Mouse (Mus musculus): Measurements from ENCODE around the gene Mbtps1. TPM values are rescaled to one million over a fixed set of nuclear protein-coding genes. Genes with fewer than 3 reads are reported as not detected.

Gene Mbtps1
- polyA plus RNA-seq, 1 experiment from 2014 or later: 125 TPM

DNA sequence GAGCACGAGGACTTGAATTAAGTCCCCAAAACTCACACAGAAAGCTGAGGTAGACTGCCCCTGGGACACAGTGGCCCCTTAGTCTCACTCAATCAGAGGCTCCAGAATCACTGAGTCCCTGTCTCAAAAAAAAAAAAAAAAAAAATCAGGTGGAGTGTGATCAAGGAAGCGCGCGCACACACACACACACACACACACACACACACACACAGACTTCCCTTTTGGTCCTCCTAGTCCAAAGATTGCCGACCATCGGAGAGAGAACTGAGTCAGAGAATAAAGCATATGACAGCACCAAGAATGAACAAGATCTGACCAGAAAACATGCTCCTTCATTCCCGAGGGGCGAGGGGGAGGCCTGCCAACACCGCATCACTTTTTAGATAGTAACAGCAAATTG lies 1.4 kb downstream of the Mbtps1 start:
- Histone ChIP-seq H3K4me1 (peaks cover 18% of the 10 kb centered on the region), H3K9me3 (no peaks in the 10 kb centered on the region), H3K4me3 (peak overlapping the region; percentile 73), H3K4me2 (peak overlapping the region; percentile 72), H3K36me3 (peaks cover 2% of the 10 kb centered on the region; the same call in 1 of the 2 replicates), H3K27me3 (no peaks in the 10 kb centered on the region), H3K27ac (no peak overlapping the region), H3K9ac (peak overlapping the region; percentile 79; the same call in 1 of the 2 replicates)
- ATAC-seq (ENCODE audit: borderline replicate concordance, extremely low read depth, low FRiP score, low TSS enrichment): no peak
- 71% methylated on average over 9 of the region's 9 CpGs for WGBS

DNA sequence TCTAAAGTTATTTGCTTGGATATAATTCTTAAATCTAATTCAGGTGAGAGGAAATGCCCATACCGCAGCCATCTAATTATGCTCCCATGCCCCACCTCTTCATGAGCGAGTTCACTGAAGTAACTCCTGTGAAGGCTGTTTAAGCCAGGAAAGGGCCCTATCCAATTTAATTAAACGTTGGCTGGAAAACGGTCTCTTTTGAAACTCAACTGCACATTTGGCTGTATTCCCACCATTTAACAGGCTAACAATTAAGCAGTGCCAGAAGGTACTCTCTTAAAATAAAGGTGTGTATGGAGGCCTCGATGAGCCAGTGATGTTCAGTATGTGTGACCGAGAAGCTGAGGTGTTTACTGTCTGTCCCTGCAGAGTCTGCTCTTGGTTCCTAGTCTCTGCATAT lies 2.7 kb downstream of the Mbtps1 start:
- Histone ChIP-seq H3K4me1 (peaks cover 18% of the 10 kb centered on the region), H3K4me3 (no peak overlapping the region), H3K9ac (no peak overlapping the region), H3K36me3 (no peaks in the 10 kb centered on the region), H3K9me3 (no peaks in the 10 kb centered on the region), H3K27ac (no peak overlapping the region), H3K4me2 (no peak overlapping the region), H3K27me3 (no peaks in the 10 kb centered on the region)
- WGBS: 85% methylated on average over 6 of the region's 6 CpGs
- no peak for ATAC-seq (ENCODE audit: borderline replicate concordance, extremely low read depth, low FRiP score, low TSS enrichment)

DNA sequence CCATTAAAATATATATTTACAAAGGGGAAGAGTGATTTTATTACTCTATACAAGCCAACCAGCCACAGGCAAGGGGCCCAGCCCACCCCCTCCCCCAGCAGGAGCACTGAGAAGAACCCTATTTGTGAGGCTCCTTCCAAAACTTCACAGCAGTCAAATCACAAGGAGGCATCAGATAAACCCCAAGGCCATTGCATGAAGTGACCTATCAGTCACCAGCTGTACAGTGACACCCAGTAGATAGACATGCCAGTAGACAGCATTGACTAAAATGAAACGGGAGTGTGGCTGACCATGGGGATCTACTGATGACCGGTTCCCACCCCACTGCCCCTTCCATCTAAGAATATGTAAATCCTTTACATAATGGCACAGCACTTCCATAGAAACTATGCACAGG lies 5.6 kb downstream of the Mbtps1 start:
- 66% methylated on average over 2 of the region's 2 CpGs for WGBS
- ATAC-seq (ENCODE audit: borderline replicate concordance, extremely low read depth, low FRiP score, low TSS enrichment): no peak
- H3K36me3 ChIP-seq: no peaks in the 10 kb centered on the region

DNA sequence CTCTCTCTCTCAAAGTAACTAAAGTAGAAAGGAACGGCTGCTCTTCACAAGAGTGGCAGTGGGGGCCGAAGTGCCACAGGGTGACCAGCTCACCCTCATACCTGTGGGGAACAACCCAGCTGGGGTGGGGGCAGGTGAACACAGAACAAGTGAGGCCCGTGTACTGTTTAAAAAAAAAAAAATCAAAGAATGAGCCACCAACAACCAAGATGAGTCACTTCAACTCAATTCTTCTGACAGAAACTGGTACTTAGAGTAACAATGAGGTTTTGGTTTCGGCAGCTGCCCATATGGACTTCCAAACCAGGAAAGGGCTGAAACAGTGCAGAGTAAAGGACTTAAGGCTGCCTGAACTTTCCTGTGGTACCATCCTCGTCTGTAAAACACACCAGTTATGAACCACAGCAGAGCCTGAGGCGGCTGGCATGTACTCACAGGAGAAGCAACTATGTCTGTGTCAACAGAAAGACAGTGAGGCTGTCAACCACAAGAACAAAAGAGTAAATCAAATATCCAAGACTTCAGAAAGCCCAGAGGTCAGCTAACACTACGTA lies 9.9 kb downstream of the Mbtps1 start:
- ATAC-seq (ENCODE audit: borderline replicate concordance, extremely low read depth, low FRiP score, low TSS enrichment): no peak
- no peak overlapping the region for H3K9ac ChIP-seq
- WGBS: 59% methylated on average over 7 of the region's 7 CpGs
- peaks cover 34% of the 10 kb centered on the region for H3K36me3 ChIP-seq
- H3K9me3 ChIP-seq: no peaks in the 10 kb centered on the region
- no peak overlapping the region for H3K27ac ChIP-seq
- H3K4me2 ChIP-seq: no peak overlapping the region
- H3K4me1 ChIP-seq: no peaks in the 10 kb centered on the region
- no peaks in the 10 kb centered on the region for H3K27me3 ChIP-seq
- no peak overlapping the region for H3K4me3 ChIP-seq

More for the DNA sequence above, 5.6 kb downstream of the Mbtps1 start:
- Histone ChIP-seq H3K4me1 (peaks cover 14% of the 10 kb centered on the region), H3K9me3 (no peaks in the 10 kb centered on the region), H3K9ac (no peak overlapping the region), H3K27me3 (no peaks in the 10 kb centered on the region), H3K4me2 (no peak overlapping the region), H3K4me3 (no peak overlapping the region), H3K27ac (no peak overlapping the region)

- Histone ChIP-seq H3K9ac (no peak overlapping the region), H3K4me2 (no peak overlapping the region), H3K27ac (no peak overlapping the region), H3K9me3 (no peaks in the 10 kb centered on the region), H3K4me3 (no peak overlapping the region), H3K4me1 (no peaks in the 10 kb centered on the region), H3K27me3 (no peaks in the 10 kb centered on the region), H3K36me3 (peaks cover 48% of the 10 kb centered on the region)
- ATAC-seq (ENCODE audit: borderline replicate concordance, extremely low read depth, low FRiP score, low TSS enrichment): no peak; the same call in 1 of the 2 replicates
- 57% methylated on average over 18 of the region's 18 CpGs for WGBS
These were observed 11.4 kb downstream of the Mbtps1 start for GRCm38 (mm10) chr8:119547019-119547691.

GRCm38 (mm10) chr8:119545791-119546190 lies 12.7 kb downstream of the Mbtps1 start:
- peaks cover 61% of the 10 kb centered on the region for H3K36me3 ChIP-seq
- H3K4me3 ChIP-seq: no peak overlapping the region
- H3K4me2 ChIP-seq: no peak overlapping the region
- H3K27ac ChIP-seq: no peak overlapping the region
- no peaks in the 10 kb centered on the region for H3K27me3 ChIP-seq
- H3K9me3 ChIP-seq: no peaks in the 10 kb centered on the region
- no peak for ATAC-seq (ENCODE audit: borderline replicate concordance, extremely low read depth, low FRiP score, low TSS enrichment)
- WGBS: 90% methylated on average over 6 of the region's 6 CpGs
- no peaks in the 10 kb centered on the region for H3K4me1 ChIP-seq
- H3K9ac ChIP-seq: no peak overlapping the region

DNA sequence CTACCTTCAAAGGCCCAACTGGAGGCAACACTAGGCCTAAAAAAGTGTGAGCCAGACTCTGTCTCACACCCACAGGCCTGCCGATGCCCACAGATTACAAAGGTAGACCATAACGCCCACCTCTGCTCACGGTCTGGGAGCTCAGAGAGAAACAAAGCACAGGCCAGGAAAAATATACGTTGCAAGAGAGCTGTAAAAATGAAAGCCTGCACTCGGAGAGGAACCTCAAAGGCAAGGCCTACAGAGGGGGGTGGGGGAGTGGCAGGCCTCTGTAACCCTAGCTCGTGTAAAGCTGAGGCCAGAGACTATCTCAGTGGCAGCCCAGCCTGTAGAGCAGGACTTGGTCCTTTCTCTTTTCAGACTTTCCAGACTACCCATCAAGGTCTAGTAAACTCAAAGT lies 13.4 kb downstream of the Mbtps1 start:
- Histone ChIP-seq H3K27ac (no peak overlapping the region), H3K4me2 (no peak overlapping the region), H3K36me3 (peaks cover 67% of the 10 kb centered on the region), H3K9ac (no peak overlapping the region), H3K27me3 (no peaks in the 10 kb centered on the region), H3K4me3 (no peak overlapping the region), H3K4me1 (no peaks in the 10 kb centered on the region), H3K9me3 (no peaks in the 10 kb centered on the region)
- no peak for ATAC-seq (ENCODE audit: borderline replicate concordance, extremely low read depth, low FRiP score, low TSS enrichment)
- 76% methylated on average over 6 of the region's 6 CpGs for WGBS

DNA sequence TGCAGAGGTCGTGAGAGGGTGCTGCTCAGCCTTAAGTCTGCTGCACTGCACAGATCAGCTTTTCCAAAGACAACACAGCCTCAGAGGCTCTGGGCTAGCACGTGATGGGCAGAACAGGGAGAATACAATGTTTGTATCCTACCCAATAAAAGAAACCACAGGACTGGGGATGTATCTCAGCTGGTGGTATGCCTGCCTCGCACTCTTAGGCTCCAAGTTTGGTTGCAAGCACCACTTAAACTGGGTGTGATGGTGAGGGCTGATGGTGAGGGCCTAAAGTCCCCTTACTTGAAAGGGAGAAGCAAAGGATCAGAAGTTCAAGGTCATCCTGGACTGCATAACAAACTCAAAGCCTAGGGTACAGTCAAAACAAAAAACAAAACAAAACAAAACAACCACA lies 13.9 kb downstream of the Mbtps1 start:
- ATAC-seq (ENCODE audit: borderline replicate concordance, extremely low read depth, low FRiP score, low TSS enrichment): no peak
- Histone ChIP-seq H3K9me3 (no peaks in the 10 kb centered on the region), H3K27me3 (no peaks in the 10 kb centered on the region), H3K27ac (no peak overlapping the region), H3K36me3 (peaks cover 72% of the 10 kb centered on the region), H3K4me1 (no peaks in the 10 kb centered on the region), H3K9ac (no peak overlapping the region), H3K4me2 (no peak overlapping the region), H3K4me3 (no peak overlapping the region)
- WGBS: 86% methylated on average over 3 of the region's 3 CpGs

- WGBS: 83% methylated on average over 9 of the region's 9 CpGs
- no peak overlapping the region for H3K4me3 ChIP-seq
- no peak for ATAC-seq (ENCODE audit: borderline replicate concordance, extremely low read depth, low FRiP score, low TSS enrichment)
- H3K27ac ChIP-seq: no peak overlapping the region
- no peak overlapping the region for H3K9ac ChIP-seq
- H3K9me3 ChIP-seq: no peaks in the 10 kb centered on the region
- H3K4me2 ChIP-seq: no peak overlapping the region
- peaks cover 97% of the 10 kb centered on the region for H3K36me3 ChIP-seq
- no peaks in the 10 kb centered on the region for H3K27me3 ChIP-seq
- no peaks in the 10 kb centered on the region for H3K4me1 ChIP-seq
These were observed 26.6 kb downstream of the Mbtps1 start for GRCm38 (mm10) chr8:119531973-119532372.

DNA sequence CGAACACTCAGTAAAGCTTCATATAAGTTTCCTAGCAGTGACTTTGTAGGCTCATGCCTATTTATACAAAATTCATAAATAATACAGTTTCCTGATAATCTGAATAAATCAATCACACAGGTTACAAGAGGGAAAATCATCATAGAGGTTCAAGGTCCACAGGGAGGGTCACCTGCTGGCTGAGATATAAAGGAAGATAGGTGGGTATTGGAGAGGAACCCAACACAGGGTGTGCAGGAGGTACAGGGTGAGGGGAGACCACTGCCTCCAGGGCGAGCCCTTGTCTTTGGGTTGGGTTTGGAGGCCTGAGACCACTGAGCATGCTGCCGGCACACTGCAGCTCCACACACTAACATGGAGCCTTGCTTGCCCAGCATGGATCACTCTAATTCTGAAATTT lies 27.1 kb downstream of the Mbtps1 start:
- Histone ChIP-seq H3K27ac (no peak overlapping the region), H3K4me1 (no peaks in the 10 kb centered on the region), H3K36me3 (peaks cover 96% of the 10 kb centered on the region), H3K4me3 (no peak overlapping the region), H3K9ac (no peak overlapping the region), H3K9me3 (no peaks in the 10 kb centered on the region), H3K4me2 (no peak overlapping the region), H3K27me3 (no peaks in the 10 kb centered on the region)
- 92% methylated on average over 3 of the region's 3 CpGs for WGBS
- ATAC-seq (ENCODE audit: borderline replicate concordance, extremely low read depth, low FRiP score, low TSS enrichment): no peak

- no peak overlapping the region for H3K9ac ChIP-seq
- 74% methylated on average over 6 of the region's 6 CpGs for WGBS
- H3K4me3 ChIP-seq: no peak overlapping the region
- no peaks in the 10 kb centered on the region for H3K9me3 ChIP-seq
- no peaks in the 10 kb centered on the region for H3K27me3 ChIP-seq
- no peaks in the 10 kb centered on the region for H3K4me1 ChIP-seq
- no peak for ATAC-seq (ENCODE audit: borderline replicate concordance, extremely low read depth, low FRiP score, low TSS enrichment)
- H3K4me2 ChIP-seq: no peak overlapping the region
- H3K27ac ChIP-seq: no peak overlapping the region
- peaks cover 93% of the 10 kb centered on the region for H3K36me3 ChIP-seq
These were observed 27.6 kb downstream of the Mbtps1 start for GRCm38 (mm10) chr8:119530937-119531336.

DNA sequence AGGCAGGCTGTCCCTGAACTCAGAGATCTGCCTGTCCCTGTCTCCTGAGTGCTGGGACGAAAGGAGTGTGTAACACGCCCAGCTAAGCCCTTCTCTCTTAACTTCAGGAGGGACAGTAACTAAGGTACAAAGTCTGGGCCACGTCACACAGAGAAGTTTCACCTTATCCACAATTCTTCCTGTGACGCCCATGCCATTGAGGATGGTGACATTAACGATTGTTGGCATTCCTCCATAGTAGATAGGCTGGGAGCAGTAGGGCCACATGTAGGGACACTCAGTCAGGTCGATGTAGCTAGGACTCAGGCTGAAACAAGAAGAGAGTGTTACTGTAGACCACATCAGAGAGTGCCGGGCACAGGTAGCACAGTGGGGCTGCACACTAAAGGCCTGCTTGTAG lies 29.8 kb downstream of the Mbtps1 start:
- WGBS: 91% methylated on average over 7 of the region's 7 CpGs

More for the DNA sequence above, 29.8 kb downstream of the Mbtps1 start:
- Histone ChIP-seq H3K4me3 (no peak overlapping the region), H3K9ac (no peak overlapping the region), H3K27ac (no peak overlapping the region), H3K36me3 (peaks cover 93% of the 10 kb centered on the region), H3K27me3 (no peaks in the 10 kb centered on the region), H3K4me2 (no peak overlapping the region), H3K9me3 (no peaks in the 10 kb centered on the region), H3K4me1 (no peaks in the 10 kb centered on the region)
- no peak for ATAC-seq (ENCODE audit: borderline replicate concordance, extremely low read depth, low FRiP score, low TSS enrichment)

All from lung, embryonic 15.5 days (tissue).